Mouse (Mus musculus): ENCODE data around the gene Zpbp2. TPM values are rescaled to one million over a fixed set of nuclear protein-coding genes. Genes with fewer than 3 reads are reported as not detected.
"Not testable (repeated sequence)": the region's sequence is repeated elsewhere in the genome, so short reads cannot be mapped to it uniquely, and the experiment has no call there.

Gene Zpbp2
- polyA plus RNA-seq, 1 experiment, result 2.5 TPM

DNA sequence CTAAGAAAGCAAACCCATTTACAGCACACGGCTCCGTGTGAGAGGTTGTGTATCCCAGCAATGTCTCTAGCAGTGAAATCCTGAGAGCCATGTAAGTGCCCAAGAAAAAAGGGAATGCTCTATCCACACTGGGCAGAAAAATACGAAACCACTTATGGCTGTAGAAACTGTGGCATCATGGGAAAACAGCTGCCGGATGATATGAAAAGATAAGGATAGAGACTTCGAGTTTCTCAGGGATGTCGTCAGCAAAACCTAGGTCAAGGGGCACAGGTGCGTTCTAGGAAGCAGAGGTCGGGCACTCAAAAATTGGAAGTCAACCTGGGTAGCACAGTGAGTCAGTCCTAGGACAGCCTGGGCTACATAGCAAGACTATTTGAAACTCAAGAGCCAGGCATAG, 38.4 kb downstream of the Zpbp2 start:
- no peak for DNase-seq (ENCODE audit: low spot score)

DNA sequence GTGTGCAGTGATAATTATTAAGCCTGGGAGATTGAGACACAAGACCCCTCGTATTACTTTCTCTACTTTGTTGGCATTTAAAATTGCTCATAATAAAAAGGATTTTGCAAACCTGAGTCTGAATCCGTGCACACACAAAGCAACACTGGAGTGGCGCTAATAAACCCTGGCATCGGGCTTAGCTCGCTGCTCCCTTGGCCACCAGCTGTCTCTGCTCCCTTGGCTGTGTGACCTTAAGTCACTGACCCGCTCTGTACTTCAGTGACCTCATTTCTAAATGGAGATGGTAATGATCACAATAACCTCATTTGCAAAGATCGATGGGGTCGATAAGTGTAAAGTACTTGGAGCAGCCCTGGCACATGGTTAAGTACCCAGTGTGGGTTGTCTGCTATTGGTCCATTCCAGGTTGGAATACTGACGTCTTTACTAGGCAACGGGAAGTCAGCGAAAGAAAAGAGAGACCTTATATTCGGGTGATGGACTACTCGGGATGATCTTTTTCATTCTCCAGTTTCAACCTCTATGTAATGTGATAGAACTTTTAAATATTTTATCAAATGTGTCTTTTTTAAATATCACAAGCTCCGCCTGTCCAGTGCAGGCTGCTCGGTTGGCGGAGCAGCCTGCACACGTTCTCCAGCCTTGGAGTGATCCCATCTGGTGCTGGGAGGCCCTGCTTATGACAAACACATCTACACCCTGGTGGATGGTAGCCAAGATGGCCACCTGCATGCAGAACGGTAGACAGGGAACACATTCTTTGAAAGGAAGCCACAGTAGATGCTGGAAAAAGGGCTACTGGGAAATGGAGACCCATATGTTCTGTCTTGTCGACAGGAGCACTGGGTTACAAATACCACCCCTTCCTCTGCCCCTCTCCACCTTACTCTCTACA, 39.9 kb downstream of the Zpbp2 start:
- no peak for DNase-seq (ENCODE audit: low spot score)

DNA sequence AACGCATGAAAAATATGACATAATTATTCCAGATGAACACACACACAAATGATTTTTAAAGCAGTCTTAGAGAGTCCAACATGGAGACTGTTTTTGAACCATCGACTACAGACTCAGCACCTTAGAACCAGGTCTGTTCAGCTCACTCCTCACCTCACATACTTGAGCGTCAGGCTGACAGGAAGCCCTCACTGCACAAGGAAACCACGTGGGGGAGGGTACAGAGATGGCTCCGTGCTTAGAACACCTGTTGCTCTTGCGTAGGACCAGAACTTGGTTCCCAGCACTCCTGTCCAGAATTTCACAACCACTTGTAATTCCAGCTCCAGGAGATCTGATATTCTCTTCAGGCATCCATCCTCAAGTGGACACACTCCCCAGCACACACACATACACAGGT, 44.1 kb downstream of the Zpbp2 start:
- no peak for DNase-seq (ENCODE audit: low spot score)

DNA sequence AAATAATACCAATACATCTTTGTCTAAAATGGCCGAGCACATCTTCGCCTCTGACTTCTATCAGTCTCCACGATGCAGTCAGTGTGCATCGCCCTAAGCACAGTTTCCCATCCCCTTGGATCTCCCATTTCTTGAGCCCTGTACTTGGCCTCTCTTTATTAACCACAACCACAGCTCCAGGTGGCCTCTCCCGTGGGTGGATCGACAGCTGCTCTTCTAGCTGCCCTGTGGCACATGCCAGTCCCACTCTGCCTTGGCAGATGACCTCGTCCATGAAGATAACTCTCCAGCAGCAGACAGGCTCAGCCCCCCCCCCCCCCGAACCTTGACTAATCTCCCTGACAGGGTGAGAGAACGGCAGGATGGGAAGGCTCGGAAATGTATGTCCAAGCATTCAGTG, 44.6 kb downstream of the Zpbp2 start:
- DNase-seq (ENCODE audit: low spot score), result no peak

DNA sequence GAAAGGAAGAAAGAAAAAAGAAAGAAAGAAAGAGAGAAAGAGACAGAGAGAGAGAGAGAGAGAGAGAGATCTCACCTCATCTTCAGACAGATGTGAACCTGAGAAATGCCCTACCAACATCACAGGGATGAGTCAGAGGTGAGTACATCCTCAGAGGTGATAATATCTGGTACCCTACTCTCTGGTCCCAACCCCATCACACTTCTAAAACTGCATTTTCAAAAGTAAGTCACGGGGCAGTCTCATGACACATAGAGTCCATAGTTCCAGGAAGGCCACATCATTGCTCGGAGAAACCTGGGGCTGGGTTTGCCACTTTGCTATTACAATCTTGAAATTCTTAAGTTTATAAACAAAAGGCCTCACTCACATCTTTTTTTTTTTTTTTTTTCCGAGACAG, 45.1 kb downstream of the Zpbp2 start:
- DNase-seq (ENCODE audit: low spot score), result no peak

DNA sequence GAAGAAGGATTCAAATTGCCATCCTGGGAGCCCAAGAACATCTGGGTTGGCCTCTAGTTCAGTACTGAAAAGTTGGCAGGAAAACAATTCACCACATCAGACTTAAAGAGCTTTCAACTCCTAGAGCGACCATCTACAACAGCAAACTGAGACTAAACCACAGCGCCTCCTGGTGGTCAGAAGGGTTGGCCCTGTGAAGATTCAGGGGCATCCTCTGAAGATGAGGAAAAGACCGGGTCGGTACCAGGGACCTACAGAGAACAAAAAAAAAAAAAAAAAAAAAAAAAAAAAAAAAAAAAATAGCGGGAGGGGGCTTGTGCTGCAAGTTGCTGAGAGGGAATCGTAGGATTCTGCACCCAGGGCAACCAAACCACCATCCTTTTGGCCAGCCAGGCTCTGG, 46.5 kb downstream of the Zpbp2 start:
- DNase-seq (ENCODE audit: low spot score), result peak; percentile 18

DNA sequence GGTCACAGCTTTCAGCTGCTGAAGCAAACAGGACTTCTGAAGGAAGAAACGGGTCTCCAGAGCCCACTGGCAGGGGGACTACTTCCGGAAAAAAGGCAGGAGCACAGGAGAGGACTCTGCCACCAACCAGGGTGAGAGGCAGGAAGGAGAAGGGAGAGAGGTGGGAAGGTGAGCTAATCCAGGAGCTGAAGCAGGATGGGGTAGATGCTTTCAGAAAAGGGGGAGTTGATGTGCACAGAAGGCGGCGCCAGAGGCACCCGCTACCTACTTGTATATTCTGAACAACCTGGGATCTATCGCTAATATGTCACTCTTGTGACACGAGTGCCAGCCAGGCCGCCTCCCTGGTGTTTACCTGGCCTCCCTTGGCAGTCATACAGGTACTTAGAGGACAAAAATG, 47.1 kb downstream of the Zpbp2 start, which contains the start of gene Lrrc3c:
Gene Lrrc3c, plus strand, starts transcription at position 301 of the 400 bp plus-strand sequence.
- no peak for DNase-seq (ENCODE audit: low spot score)

DNA sequence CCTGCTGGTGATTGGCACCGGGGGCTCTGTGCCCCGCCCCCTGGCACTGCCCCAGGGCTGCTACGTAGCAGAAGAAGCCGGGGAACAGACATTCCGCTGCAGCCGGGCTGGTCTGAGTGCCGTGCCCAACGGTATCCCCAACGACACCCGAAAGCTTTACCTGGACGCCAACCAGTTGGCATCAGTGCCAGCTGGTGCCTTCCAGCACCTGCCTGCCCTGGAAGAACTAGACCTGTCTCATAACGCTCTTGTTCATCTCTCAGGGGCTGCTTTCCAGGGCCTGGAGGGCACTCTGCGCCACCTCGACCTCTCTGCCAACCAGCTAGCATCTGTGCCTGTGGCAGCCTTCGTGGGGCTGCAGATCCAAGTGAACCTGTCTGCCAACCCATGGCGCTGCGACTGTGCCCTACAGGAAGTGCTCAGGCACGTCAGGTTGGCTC, 48.0 kb downstream of the Zpbp2 start:
- DNase-seq (ENCODE audit: low spot score), result no peak

DNA sequence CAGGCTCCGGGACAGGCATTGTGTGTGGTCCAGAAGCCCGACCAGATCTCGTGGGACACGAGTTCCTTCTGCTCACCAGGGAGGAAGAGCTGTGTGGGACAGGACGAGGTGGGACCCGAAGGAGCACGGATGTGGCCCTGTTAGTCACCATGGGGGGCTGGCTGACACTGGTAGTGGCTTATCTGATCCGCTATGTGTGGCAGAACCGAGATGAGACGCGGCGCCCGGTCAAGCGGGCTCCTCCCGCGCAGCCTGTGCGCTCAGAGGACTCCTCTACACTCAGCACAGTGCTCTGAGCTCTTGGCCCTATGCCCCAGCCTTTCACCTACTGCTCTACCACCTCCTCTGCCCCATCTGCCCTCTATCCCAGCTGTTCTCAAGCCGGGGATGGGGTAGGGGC, 48.4 kb downstream of the Zpbp2 start:
- no peak for DNase-seq (ENCODE audit: low spot score)

DNA sequence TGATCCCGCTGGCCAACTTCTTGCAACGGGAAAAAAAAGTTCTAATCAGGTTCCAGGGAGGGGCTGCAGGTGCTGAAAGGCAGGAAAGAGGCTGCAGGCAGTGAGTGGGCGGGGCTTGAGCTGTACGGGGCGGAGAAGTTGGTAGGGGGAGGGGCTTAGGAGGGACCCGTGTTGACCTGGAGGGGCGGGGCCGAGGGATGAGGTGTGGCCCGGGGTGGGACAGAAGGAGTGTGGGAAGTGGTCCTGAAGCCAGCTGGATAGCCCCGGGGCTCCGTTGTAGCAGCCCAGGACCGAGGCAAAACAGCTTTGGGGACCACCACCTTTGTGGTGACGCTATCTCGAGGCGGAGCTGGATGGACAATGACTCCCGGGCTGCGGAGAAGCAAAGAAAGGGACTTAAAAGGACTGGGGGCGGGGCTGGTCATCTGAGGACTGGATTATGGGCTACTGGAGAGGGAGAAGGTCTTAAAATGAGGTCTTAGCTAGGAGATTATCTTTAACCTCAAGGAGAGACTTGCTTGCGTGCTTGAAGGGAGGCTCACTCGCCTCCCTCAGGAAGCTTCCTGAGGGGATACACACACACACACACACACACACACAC, 51.3 kb downstream of the Zpbp2 start:
- DNase-seq (ENCODE audit: low spot score), result no peak

DNA sequence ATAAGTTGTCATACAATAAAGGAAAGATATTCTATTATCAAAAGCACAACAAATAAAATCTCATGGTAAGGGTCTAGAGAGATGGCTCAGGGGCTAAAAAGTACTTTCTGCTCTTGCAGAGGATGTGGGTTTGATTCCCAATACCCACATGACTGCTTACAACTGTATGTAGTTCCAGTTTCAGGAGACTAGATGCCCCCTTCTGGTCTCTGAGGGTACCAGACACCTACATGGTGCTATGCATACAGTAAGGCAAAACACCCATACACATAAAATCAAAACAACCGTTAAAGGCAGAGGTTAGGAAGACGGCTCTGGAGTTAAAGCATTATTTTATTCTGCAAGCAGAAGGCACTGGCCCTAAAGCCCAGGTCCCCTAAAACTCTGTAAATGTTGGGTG, 53.1 kb downstream of the Zpbp2 start:
- DNase-seq (ENCODE audit: low spot score), result no peak

DNA sequence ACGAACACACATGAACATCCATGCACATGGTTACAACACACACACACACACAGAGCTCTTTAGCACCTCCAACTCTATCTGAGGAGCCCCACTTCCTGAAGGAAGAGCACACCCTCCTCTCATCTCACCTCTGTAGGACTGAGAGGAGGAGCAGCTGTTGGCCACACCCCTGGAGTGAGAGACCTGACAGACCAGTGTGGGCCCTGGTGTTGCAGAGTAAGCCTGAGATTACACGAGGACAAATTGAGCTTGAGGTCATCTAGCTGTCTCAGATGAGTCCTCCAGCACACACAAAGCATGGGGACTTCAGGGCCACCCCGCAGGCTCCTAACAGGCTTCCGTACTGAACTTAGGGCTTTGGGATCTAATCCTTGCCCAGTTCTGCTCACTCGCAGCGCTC, 54.0 kb downstream of the Zpbp2 start:
- not testable (repeated sequence) for DNase-seq (ENCODE audit: low spot score)

DNA sequence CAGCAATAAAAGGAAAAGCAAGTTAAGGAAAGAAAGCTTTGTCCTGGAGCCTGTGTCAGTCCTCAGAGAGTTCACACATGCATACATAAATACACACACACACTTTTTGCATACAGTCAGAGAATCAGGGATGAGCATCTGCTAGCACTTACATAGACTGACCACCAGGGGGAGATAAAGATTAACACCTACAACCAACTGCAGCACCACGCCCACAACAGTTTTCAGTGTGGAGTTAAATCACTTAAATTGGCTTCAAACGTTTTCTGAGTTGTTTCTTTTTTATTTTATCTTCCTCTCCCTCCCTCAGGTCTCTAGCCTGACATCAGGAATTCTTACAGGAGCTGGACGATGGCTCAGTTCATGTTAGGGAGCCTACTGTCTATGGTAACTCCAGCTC, 55.9 kb downstream of the Zpbp2 start:
- DNase-seq (ENCODE audit: low spot score), result no peak

Other genes starting within 250 kb of the Zpbp2 start
- gene Neurod2, start 221.4 kb upstream of the Zpbp2 start, polyA plus RNA-seq (2012; rRNA removed), result not detected in 2 replicates
- 0.07 and 0.15 TPM in 2 replicates for gene Ppp1r1b, start 202.7 kb upstream of the Zpbp2 start, polyA plus RNA-seq (2012; rRNA removed)
- 34.8 and 45.8 TPM in 2 replicates for gene Stard3, start 192.7 kb upstream of the Zpbp2 start, polyA plus RNA-seq (2012; rRNA removed)
- 7.0 and 9.0 TPM in 2 replicates for gene Tcap, start 167.3 kb upstream of the Zpbp2 start, polyA plus RNA-seq (2012; rRNA removed)
- gene Pnmt, start 164.6 kb upstream of the Zpbp2 start, polyA plus RNA-seq (2012; rRNA removed), result 0.10 TPM in 1 of 2 replicates, not detected in the other
- 10.5 and 12.7 TPM in 2 replicates for gene Pgap3, start 150.6 kb upstream of the Zpbp2 start, polyA plus RNA-seq (2012; rRNA removed)
- 29.2 and 29.5 TPM in 2 replicates for gene Erbb2, start 138.6 kb upstream of the Zpbp2 start, polyA plus RNA-seq (2012; rRNA removed)
- 105 and 127 TPM in 2 replicates for gene Mien1, start 112.1 kb upstream of the Zpbp2 start, polyA plus RNA-seq (2012; rRNA removed)
- 41.1 and 52.0 TPM in 2 replicates for gene Grb7, start 104.7 kb upstream of the Zpbp2 start, polyA plus RNA-seq (2012; rRNA removed)
- gene Ikzf3, start 5.1 kb upstream of the Zpbp2 start, polyA plus RNA-seq (2012; rRNA removed), result 8.6 and 10.1 TPM in 2 replicates
- 57.6 and 63.7 TPM in 2 replicates for gene Ormdl3, start 36.3 kb downstream of the Zpbp2 start, polyA plus RNA-seq (2012; rRNA removed)
- not detected in 2 replicates for gene Lrrc3c, start 47.2 kb downstream of the Zpbp2 start, polyA plus RNA-seq (2012; rRNA removed)
- gene Gm12355, start 74.6 kb downstream of the Zpbp2 start, polyA plus RNA-seq (2012; rRNA removed), result 0.47 and 0.52 TPM in 2 replicates
- gene Gsdma3, start 75.3 kb downstream of the Zpbp2 start, polyA plus RNA-seq (2012; rRNA removed), result not detected in 2 replicates
- not detected in 2 replicates for gene Gsdma2, start 95.7 kb downstream of the Zpbp2 start, polyA plus RNA-seq (2012; rRNA removed)
- 0.72 and 0.87 TPM in 2 replicates for gene Gsdma, start 113.3 kb downstream of the Zpbp2 start, polyA plus RNA-seq (2012; rRNA removed)
- 108 and 115 TPM in 2 replicates for gene Psmd3, start 131.5 kb downstream of the Zpbp2 start, polyA plus RNA-seq (2012; rRNA removed)
- gene Csf3, start 150.2 kb downstream of the Zpbp2 start, polyA plus RNA-seq (2012; rRNA removed), result 0.38 and 0.73 TPM in 2 replicates
- 29.6 and 32.8 TPM in 2 replicates for gene Med24, start 178.3 kb downstream of the Zpbp2 start, polyA plus RNA-seq (2012; rRNA removed)
- 62.2 and 88.1 TPM in 2 replicates for gene Thra, start 189.5 kb downstream of the Zpbp2 start, polyA plus RNA-seq (2012; rRNA removed)
- gene Nr1d1, start 224.2 kb downstream of the Zpbp2 start, polyA plus RNA-seq (2012; rRNA removed), result 119 and 219 TPM in 2 replicates
- gene Msl1, start 244.4 kb downstream of the Zpbp2 start, polyA plus RNA-seq (2012; rRNA removed), result 57.0 and 58.7 TPM in 2 replicates

All from urinary bladder, adult 2 months (tissue).